Mouse (Mus musculus): ENCODE measurements around the gene Gpr152. TPM values are rescaled to one million over a fixed set of nuclear protein-coding genes. Genes with fewer than 3 reads are reported as not detected.
A peak's percentile ranks its signal among the peaks of the same experiment; 100 is the strongest.
"Not testable (repeated sequence)": the region's sequence is repeated elsewhere in the genome, so short reads cannot be mapped to it uniquely, and the experiment has no call there.

The Gpr152 gene
- polyA plus RNA-seq, 1 experiment from 2014 or later: 0.03 TPM

DNA sequence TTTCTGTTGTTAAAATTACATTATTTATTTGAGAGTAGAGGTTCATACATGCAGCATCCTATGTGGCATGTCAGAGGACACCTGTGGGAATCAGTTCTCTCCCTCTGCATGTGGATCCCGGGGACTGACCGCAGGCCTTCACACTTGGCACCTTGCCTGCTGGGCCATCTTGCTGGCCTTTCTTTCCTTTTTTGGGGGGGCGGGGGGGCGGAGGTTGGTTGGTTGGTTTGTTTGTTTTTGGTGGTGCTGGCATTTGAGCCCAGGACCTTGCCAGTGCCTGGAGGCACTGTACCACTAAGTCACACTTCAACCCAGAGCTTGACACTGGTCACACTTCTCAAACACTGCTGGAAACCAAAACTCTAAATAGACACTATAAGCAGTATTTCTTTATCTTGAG lies 5.2 kb upstream of the Gpr152 start:
- 86% methylated on average over 4 of the region's 4 CpGs for WGBS
- Histone ChIP-seq H3K36me3 (ENCODE audit: insufficient read depth, low read length) (peaks cover 20% of the 10 kb centered on the region; the same call in 1 of the 2 replicates), H3K9me3 (replicated peaks; ENCODE audit: low read length) (no peaks in the 10 kb centered on the region), H3K4me1 (replicated peaks; ENCODE audit: insufficient read depth, low read length) (no peaks in the 10 kb centered on the region), H3K4me3 (replicated peaks; ENCODE audit: low read depth, low read length) (no peak overlapping the region), H3K27ac (no peak overlapping the region), H3K4me2 (ENCODE audit: low read length) (no peak overlapping the region), H3K9ac (ENCODE audit: low read depth, low read length) (no peak overlapping the region), H3K27me3 (ENCODE audit: insufficient read depth, low read length) (no peaks in the 10 kb centered on the region)
- ATAC-seq (replicated peaks; ENCODE audit: low FRiP score, low read depth) (no peak), DNase-seq (ENCODE audit: low spot score) (no peak)
- TF ChIP-seq CTCF (IDR thresholded peaks at IDR 0.05; ENCODE audit: low read depth): no peak

GRCm38 (mm10) chr19:4135229-4135962 lies 4.2 kb upstream of the Gpr152 start:
- H3K9me3 ChIP-seq (replicated peaks; ENCODE audit: low read length); H3K9ac ChIP-seq (ENCODE audit: low read depth, low read length); H3K4me2 ChIP-seq (ENCODE audit: low read length); ATAC-seq (replicated peaks; ENCODE audit: low FRiP score, low read depth); H3K27ac ChIP-seq; H3K4me3 ChIP-seq (replicated peaks; ENCODE audit: low read depth, low read length); H3K27me3 ChIP-seq (ENCODE audit: insufficient read depth, low read length); H3K4me1 ChIP-seq (replicated peaks; ENCODE audit: insufficient read depth, low read length); DNase-seq (ENCODE audit: low spot score): not testable (repeated sequence)
- 70% methylated on average over 6 of the region's 6 CpGs for WGBS
- H3K36me3 ChIP-seq (ENCODE audit: insufficient read depth, low read length): peaks cover 15% of the 10 kb centered on the region; the same call in 1 of the 2 replicates

GRCm38 (mm10) chr19:4135963-4136345 lies 3.6 kb upstream of the Gpr152 start:
- H3K27me3 ChIP-seq (ENCODE audit: insufficient read depth, low read length); H3K9me3 ChIP-seq (replicated peaks; ENCODE audit: low read length); H3K9ac ChIP-seq (ENCODE audit: low read depth, low read length); H3K4me2 ChIP-seq (ENCODE audit: low read length); H3K27ac ChIP-seq; H3K4me1 ChIP-seq (replicated peaks; ENCODE audit: insufficient read depth, low read length); DNase-seq (ENCODE audit: low spot score); H3K4me3 ChIP-seq (replicated peaks; ENCODE audit: low read depth, low read length): not testable (repeated sequence)
- TF ChIP-seq CTCF (IDR thresholded peaks at IDR 0.05; ENCODE audit: low read depth): peak; percentile 61
- peaks cover 15% of the 10 kb centered on the region; the same call in 1 of the 2 replicates for H3K36me3 ChIP-seq (ENCODE audit: insufficient read depth, low read length)
- ATAC-seq (replicated peaks; ENCODE audit: low FRiP score, low read depth): 0 out of 2 replicates have a peak, but pooled peaks have one; percentile 12
- WGBS: 22% methylated on average over 8 of the region's 8 CpGs

DNA sequence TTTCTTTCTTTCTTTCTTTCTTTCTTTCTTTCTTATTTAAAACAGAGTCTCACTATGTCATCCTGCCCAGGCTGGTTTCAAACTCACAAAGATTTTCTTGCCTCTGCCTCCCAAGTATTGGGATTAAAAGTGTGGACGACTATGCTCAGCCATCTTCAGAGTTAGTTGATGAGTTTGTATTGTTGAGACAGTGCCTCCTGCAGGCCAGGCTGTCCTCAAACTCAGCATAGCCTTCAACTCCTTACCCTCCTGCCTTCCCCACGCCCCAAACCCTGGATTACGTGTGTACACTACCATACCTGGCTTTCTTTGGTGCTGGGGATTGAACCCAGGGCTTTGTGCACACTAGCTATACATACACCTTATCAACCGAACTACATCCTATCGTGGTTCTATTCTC lies 3.1 kb upstream of the Gpr152 start:
- H3K9ac ChIP-seq (ENCODE audit: low read depth, low read length): no peak overlapping the region
- H3K27me3 ChIP-seq (ENCODE audit: insufficient read depth, low read length): no peaks in the 10 kb centered on the region
- H3K27ac ChIP-seq: no peak overlapping the region
- WGBS: 81% methylated on average over 5 of the region's 5 CpGs
- no peaks in the 10 kb centered on the region for H3K9me3 ChIP-seq (replicated peaks; ENCODE audit: low read length)
- TF ChIP-seq CTCF (IDR thresholded peaks at IDR 0.05; ENCODE audit: low read depth): peak; percentile 22; the same call in 1 of the 2 replicates
- H3K36me3 ChIP-seq (ENCODE audit: insufficient read depth, low read length): peaks cover 10% of the 10 kb centered on the region; the same call in 1 of the 2 replicates
- H3K4me1 ChIP-seq (replicated peaks; ENCODE audit: insufficient read depth, low read length): no peaks in the 10 kb centered on the region
- DNase-seq (ENCODE audit: low spot score): no peak
- ATAC-seq (replicated peaks; ENCODE audit: low FRiP score, low read depth): no peak
- no peak overlapping the region for H3K4me3 ChIP-seq (replicated peaks; ENCODE audit: low read depth, low read length)
- H3K4me2 ChIP-seq (ENCODE audit: low read length): no peak overlapping the region

GRCm38 (mm10) chr19:4137913-4138312 lies 1.7 kb upstream of the Gpr152 start:
- no peak overlapping the region for H3K9ac ChIP-seq (ENCODE audit: low read depth, low read length)
- no peaks in the 10 kb centered on the region for H3K4me1 ChIP-seq (replicated peaks; ENCODE audit: insufficient read depth, low read length)
- DNase-seq (ENCODE audit: low spot score): no peak
- no peaks in the 10 kb centered on the region for H3K9me3 ChIP-seq (replicated peaks; ENCODE audit: low read length)
- H3K4me3 ChIP-seq (replicated peaks; ENCODE audit: low read depth, low read length): no peak overlapping the region
- H3K27ac ChIP-seq: no peak overlapping the region
- H3K36me3 ChIP-seq (ENCODE audit: insufficient read depth, low read length): no peaks in the 10 kb centered on the region
- no peaks in the 10 kb centered on the region for H3K27me3 ChIP-seq (ENCODE audit: insufficient read depth, low read length)
- no peak for ATAC-seq (replicated peaks; ENCODE audit: low FRiP score, low read depth)
- 74% methylated on average over 5 of the region's 5 CpGs for WGBS
- no peak for TF ChIP-seq CTCF (IDR thresholded peaks at IDR 0.05; ENCODE audit: low read depth)
- H3K4me2 ChIP-seq (ENCODE audit: low read length): no peak overlapping the region

DNA sequence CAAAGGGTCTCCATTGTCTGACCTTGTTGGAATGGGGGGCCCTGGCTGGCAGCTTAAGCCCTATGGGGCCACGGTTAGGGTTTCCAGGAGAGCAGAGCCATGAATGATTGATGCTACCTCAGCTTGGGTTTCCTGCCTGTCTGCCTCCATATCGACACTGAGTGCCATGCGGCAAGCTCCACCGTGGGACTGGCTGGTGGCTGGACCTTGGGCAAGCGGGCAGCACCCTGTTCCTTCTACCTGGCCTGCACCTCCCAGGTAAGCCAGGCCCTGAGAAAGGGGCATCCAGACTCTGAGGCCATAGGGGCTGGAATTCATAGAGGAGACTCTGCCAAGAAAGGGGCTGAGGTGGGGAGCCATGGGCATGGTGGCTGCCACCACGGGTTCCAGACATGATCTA lies 560 bp downstream of the Gpr152 start:
- H3K4me3 ChIP-seq (replicated peaks; ENCODE audit: low read depth, low read length): no peak overlapping the region
- no peak overlapping the region for H3K9ac ChIP-seq (ENCODE audit: low read depth, low read length)
- no peaks in the 10 kb centered on the region for H3K9me3 ChIP-seq (replicated peaks; ENCODE audit: low read length)
- no peak for TF ChIP-seq CTCF (IDR thresholded peaks at IDR 0.05; ENCODE audit: low read depth)
- no peaks in the 10 kb centered on the region for H3K4me1 ChIP-seq (replicated peaks; ENCODE audit: insufficient read depth, low read length)
- H3K27me3 ChIP-seq (ENCODE audit: insufficient read depth, low read length): no peaks in the 10 kb centered on the region
- H3K27ac ChIP-seq: no peak overlapping the region
- DNase-seq (ENCODE audit: low spot score) (no peak), ATAC-seq (replicated peaks; ENCODE audit: low FRiP score, low read depth) (no peak)
- WGBS: 61% methylated on average over 6 of the region's 6 CpGs
- no peaks in the 10 kb centered on the region for H3K36me3 ChIP-seq (ENCODE audit: insufficient read depth, low read length)
- H3K4me2 ChIP-seq (ENCODE audit: low read length): no peak overlapping the region
